Mouse (Mus musculus) brain, embryonic 14.5 days (tissue): ENCODE measurements around the gene Zbtb20. TPM values are rescaled to one million over a fixed set of nuclear protein-coding genes. Genes with fewer than 3 reads are reported as not detected.

Source experiments
- DNase-seq: peaks from one replicate; pipeline ENCODE4 v3.0.0-alpha.2; 2011; ENCODE audit warnings: low read depth
- CTCF ChIP-seq: fragments of 200-500 bp; IDR thresholded peaks from 2 replicates; pipeline ENCODE4 v1.5.1; 2012; ENCODE audit warnings: inconsistent platforms, mild to moderate bottlenecking, moderate library complexity, borderline replicate concordance; ENCODE audit not compliant: insufficient read depth, insufficient read length; ENCODE audit errors: extremely low read depth
- POLR2A ChIP-seq: fragments of 200-500 bp; IDR thresholded peaks from 2 replicates; pipeline ENCODE4 v1.6.1; 2012; ENCODE audit warnings: mild to moderate bottlenecking, inconsistent platforms, borderline replicate concordance; ENCODE audit not compliant: poor library complexity, insufficient read depth, insufficient read length, severe bottlenecking; ENCODE audit errors: extremely low read depth
- polyA plus RNA-seq: library from polyadenylated mRNA; depleted of rRNA; stranded (reverse); fragments of >200 nt; gene quantifications from 2 replicates; pipeline ENCODE4 v1.2.3, GENCODE M21; 2012

The Zbtb20 gene
- polyA plus RNA-seq, 1 experiment, result 18.0 TPM

DNA sequence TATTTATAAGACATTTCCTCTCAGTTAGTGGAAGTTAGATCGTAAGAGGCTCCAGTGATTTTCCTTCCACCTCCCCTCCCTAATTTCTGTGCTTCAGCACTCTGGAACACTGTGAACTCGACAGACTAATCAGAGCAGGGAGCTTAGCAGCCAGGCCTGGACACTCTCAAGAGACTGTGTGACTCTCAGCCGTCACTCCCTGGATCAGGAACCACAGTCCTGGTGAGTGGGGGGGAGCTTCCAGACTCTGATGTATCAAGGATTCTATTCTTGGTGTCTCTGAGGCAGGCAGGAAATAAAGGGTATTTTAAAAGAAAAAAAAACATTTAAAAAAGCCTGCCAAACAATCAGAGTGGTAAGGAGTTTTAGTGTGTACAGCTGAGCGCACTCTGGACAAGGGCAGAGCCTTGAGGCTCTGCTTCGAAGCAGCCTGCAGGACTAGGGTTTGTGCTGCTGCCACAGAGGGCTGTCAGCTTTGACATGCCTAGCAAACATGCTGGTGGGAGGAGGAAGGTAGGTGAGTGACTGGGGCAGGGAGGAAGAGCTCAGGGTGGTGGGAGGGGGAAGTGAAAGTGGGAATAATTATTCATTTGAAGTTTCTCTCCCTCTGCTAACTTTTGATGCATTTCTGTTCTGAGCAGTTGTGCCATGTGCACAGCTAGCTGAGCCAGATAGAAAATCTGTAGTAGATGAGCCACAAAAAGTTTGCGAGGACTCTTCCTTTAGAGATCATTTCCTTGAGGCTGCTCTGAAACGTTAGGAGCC is 488.3 kb downstream of the Zbtb20 start:
- TF ChIP-seq CTCF, result no peak
- TF ChIP-seq POLR2A, result no peak
- DNase-seq, result peak; percentile 58

GRCm38 (mm10) chr16:43364516-43364910 is 488.8 kb downstream of the Zbtb20 start:
- TF ChIP-seq CTCF (no peak), POLR2A (no peak)
- no peak for DNase-seq

DNA sequence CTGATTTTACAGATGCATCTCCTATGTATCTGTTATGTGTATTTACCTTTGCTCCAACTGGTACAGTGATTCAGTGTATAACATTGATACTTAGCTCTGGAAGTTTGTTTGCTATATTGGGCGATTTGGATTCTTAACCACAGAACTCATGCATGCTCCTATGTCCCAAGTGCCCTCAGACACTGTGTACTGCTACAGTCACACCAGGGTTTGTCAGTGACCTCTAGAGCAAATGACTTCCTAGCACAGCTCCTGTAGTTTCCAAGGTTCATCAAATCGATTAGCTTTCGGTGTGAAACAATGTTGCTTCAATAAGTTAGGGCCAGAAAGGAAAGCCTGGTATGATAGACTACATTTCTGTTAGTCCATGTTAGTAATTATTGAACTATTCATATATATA is 489.6 kb downstream of the Zbtb20 start:
- no peak for DNase-seq
- TF ChIP-seq POLR2A (no peak), CTCF (no peak)

DNA sequence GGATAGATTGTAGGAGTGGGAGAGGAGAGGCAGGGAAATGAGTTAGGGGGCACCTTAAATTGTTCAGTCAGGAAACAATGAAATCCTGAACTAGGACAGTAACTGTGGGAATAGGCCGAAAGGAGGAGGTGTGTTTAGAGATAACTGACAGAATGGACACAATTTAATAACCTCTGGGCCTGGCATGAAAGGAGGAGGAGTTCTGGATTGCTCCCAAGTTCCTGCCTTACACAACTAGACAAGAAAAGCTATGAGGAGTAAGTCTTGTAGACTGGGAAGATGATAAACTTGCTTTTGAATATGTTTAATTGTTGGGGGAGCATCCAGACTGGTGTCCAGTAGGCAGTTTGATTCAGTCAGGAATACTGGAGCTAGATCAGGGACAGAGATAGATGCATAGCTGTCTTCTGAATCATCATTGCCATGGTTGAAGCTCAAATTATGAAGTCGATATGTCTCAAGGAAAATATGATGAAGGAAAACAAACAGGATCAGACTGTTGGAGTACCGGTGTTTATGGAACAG is 494.9 kb downstream of the Zbtb20 start:
- no peak for DNase-seq
- no peak for TF ChIP-seq CTCF
- no peak for TF ChIP-seq POLR2A

GRCm38 (mm10) chr16:43376782-43377181 is 501.1 kb downstream of the Zbtb20 start:
- TF ChIP-seq CTCF, result no peak
- TF ChIP-seq POLR2A, result no peak
- DNase-seq, result peak; percentile 56

- no peak for TF ChIP-seq CTCF
- no peak for TF ChIP-seq POLR2A
- DNase-seq, result no peak
Observed at GRCm38 (mm10) chr16:43379351-43380325, 504.0 kb downstream of the Zbtb20 start.

DNA sequence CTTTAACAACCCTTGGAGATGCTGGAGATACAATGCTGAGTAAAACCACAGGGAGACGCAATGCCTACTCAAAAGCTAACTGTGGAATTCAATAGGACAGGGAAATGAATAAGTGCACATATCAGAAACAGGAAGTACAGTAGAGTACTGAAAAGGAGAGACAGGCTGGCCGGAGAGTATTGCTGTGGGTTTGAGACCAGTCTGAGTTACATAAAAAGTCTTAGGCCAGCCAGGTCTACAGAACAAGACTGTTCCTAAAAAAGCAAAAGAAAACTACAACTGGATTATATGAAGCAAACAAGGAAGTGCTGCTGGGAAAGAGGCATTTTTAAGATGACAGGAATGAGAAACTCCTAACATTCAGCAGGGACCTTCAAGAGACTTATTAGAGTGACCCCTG is 505.5 kb downstream of the Zbtb20 start:
- no peak for TF ChIP-seq POLR2A
- TF ChIP-seq CTCF, result no peak
- no peak for DNase-seq

GRCm38 (mm10) chr16:43383149-43383740 is 507.6 kb downstream of the Zbtb20 start:
- DNase-seq, result no peak
- TF ChIP-seq POLR2A (no peak), CTCF (no peak)

- no peak for DNase-seq
- TF ChIP-seq CTCF, result no peak
- no peak for TF ChIP-seq POLR2A
Observed at GRCm38 (mm10) chr16:43384953-43385619, 509.4 kb downstream of the Zbtb20 start.

DNA sequence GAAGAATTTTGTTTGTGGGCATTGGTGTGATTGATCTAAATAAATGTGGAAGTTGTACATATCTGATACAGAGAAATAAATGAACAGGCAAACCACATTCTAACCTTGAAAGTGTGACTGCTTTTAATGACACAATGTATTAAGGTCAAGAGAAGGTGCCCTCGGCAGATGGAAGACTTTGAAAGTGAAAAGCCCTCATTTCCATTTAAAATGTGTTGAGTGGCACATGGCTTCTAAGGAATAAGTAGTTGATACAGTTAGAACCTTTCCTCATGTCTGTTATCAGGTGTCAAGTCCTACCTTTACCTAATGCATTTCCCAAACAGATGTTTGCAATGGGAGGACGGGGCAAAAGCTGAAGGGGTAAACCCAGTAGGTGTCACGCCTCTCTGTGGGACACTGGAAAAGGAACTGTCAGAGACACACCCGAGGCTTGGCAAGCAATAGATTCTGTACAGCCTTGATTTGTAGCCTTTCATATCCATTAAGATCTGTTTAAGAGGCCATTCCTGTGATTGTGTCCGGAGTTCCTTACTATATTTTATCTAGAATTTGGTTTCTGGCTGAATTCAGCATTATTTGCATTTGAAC is 510.0 kb downstream of the Zbtb20 start:
- TF ChIP-seq CTCF, result no peak
- TF ChIP-seq POLR2A, result no peak
- peak; percentile 40 for DNase-seq

- DNase-seq, result peak; percentile 62
- TF ChIP-seq CTCF (no peak), POLR2A (no peak)
Observed at GRCm38 (mm10) chr16:43386426-43386825, 510.7 kb downstream of the Zbtb20 start.
